Mouse (Mus musculus) T-helper 2 cell (primary cell): ENCODE results near the gene Spem2.

Experiments used
- in situ Hi-C: fragments of 300-600 bp; cut with MboI, MseI; formaldehyde crosslinking; loops from one replicate; pipeline ENCODE4 v1.15.1; 2025; ENCODE audit warnings: high pct_unique_total_duplicates

Spem2 gene

GRCm38 (mm10) chr11:69800392-69801197 is 17.7 kb downstream of the Spem2 start:
- in situ Hi-C loops = loop anchor here (5.0 kb wide), 1 partner anchor 77 kb away; the partner anchor contains the start of gene Tmem95

GRCm38 (mm10) chr11:69800138-69800391 is 18.2 kb downstream of the Spem2 start:
- in situ Hi-C loops = loop anchor here (5.0 kb wide), 1 partner anchor 77 kb away; the partner anchor contains the start of gene Tmem95

GRCm38 (mm10) chr11:69799394-69800137 is 18.7 kb downstream of the Spem2 start:
- in situ Hi-C loops = loop anchor here (5.0 kb wide), 2 partner anchors 38 to 78 kb away; partner anchors contain the start of genes Nlgn2, Tmem256 and Tmem95

- in situ Hi-C loops = loop anchor here (5.0 kb wide), 1 partner anchor 39 kb away; the partner anchor contains the start of genes Nlgn2 and Tmem256
Measured at GRCm38 (mm10) chr11:69797924-69798323, 20.3 kb downstream of the Spem2 start.

GRCm38 (mm10) chr11:69795983-69796435 is 22.3 kb downstream of the Spem2 start:
- in situ Hi-C loops = loop anchor here (5.0 kb wide), 1 partner anchor 41 kb away; the partner anchor contains the start of genes Nlgn2 and Tmem256

GRCm38 (mm10) chr11:69795168-69795982 is 22.9 kb downstream of the Spem2 start, which contains the start of gene Chrnb1:
Gene Chrnb1 (minus strand): TSS chr11:69795943.
- in situ Hi-C loops = loop anchor here (5.0 kb wide), 1 partner anchor 42 kb away; the partner anchor contains the start of genes Nlgn2 and Tmem256

GRCm38 (mm10) chr11:69793429-69793828 is 24.8 kb downstream of the Spem2 start:
- in situ Hi-C loops = no loop called here

- in situ Hi-C loops = no loop called here
Measured at GRCm38 (mm10) chr11:69791420-69791819, 26.8 kb downstream of the Spem2 start.

- in situ Hi-C loops = no loop called here
Measured at GRCm38 (mm10) chr11:69789431-69789830, 28.8 kb downstream of the Spem2 start.

- in situ Hi-C loops = no loop called here
Measured at GRCm38 (mm10) chr11:69787306-69787705, 31.0 kb downstream of the Spem2 start.

GRCm38 (mm10) chr11:69784793-69785272 is 33.4 kb downstream of the Spem2 start:
- in situ Hi-C loops = no loop called here

- in situ Hi-C loops = no loop called here
Measured at GRCm38 (mm10) chr11:69781828-69782227, 36.4 kb downstream of the Spem2 start.

GRCm38 (mm10) chr11:69778985-69779384 is 39.3 kb downstream of the Spem2 start:
- in situ Hi-C loops = no loop called here

- in situ Hi-C loops = no loop called here
Measured at GRCm38 (mm10) chr11:69778258-69778982, 39.8 kb downstream of the Spem2 start.

- in situ Hi-C loops = no loop called here
Measured at GRCm38 (mm10) chr11:69777504-69778257, 40.6 kb downstream of the Spem2 start.

GRCm38 (mm10) chr11:69776488-69776887 is 41.8 kb downstream of the Spem2 start:
- in situ Hi-C loops = no loop called here

- in situ Hi-C loops = no loop called here
Measured at GRCm38 (mm10) chr11:69775716-69776115, 42.5 kb downstream of the Spem2 start.

- in situ Hi-C loops = loop anchor here (25.0 kb wide), 1 partner anchor 887 kb away; the partner anchor contains the start of genes Eno3, Pfn1 and Spag7
Measured at GRCm38 (mm10) chr11:69774961-69775360, 43.3 kb downstream of the Spem2 start.

GRCm38 (mm10) chr11:69767625-69767909 is 50.7 kb downstream of the Spem2 start:
- in situ Hi-C loops = loop anchor here (25.0 kb wide), 1 partner anchor 895 kb away; the partner anchor contains the start of genes Eno3, Pfn1 and Spag7
